ENCODE assay signal across 24 mouse cellular contexts in the genomic region with DNA sequence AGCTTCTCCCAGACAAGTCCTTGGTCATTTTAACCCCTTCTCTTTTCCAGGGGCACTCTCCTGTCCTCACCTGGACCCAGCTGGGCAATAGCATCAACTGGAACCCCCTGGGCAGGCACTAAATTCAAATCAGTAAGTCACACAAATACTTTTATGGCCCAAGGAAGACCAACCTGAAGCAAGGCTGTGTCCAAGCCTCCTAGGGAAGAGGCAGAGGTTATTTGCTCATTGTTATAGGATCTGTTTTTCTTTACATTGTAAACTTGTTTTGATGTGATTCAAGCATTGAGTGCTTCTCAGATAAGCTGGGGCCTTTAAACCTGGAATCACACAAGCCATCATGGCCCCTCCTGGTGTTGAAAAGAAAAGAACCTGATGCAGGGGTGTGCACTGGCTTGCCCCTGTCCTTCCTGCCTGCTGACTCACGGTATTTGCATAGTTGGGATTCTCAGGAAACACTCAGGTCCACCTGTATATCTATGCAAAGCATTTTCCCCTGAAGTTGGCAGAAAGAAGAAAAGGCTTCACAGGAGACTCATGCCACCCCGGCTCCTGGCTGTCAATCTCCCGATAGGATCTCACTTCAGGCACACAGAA.
A peak's percentile ranks its signal among the peaks of the same experiment; 100 is the strongest.
DNase-seq lines count a peak whose midpoint lies in the region; ATAC-seq and TF ChIP-seq lines count a peak whose summit lies in the region.
"Had no signal": no experiment of that assay in that cellular context is flagged by ENCODE, and none has a peak within 500 bp of the region (broad histone marks: within the 10 kb centered on the region; RNA-seq: fewer than 3 reads in every experiment).

No protein-coding gene starts in this region.

- DNase-seq in heart, embryonic 10.5 days (ENCODE audit: low spot score): no peak
- DNase-seq in heart, postnatal 4 days: no peak
- DNase-seq in CH12.LX (ENCODE audit: extremely low read depth) (peak; percentile 18), MN1 (ENCODE audit: low spot score) (no peak)
- DNase-seq in adrenal gland, postnatal 4 days (ENCODE audit: low spot score in 2 of 2): no peak
- DNase-seq: cerebellum, adult 9-10 months; forebrain, postnatal 0 days; gastrocnemius, postnatal 36 days; heart, postnatal 10 days; kidney, postnatal 4 days; midbrain, embryonic 14.5 days; right cerebral cortex, postnatal 14 days; spleen, adult 18-20 months; thymus, adult 2 months had no signal

- peaks cover 6% of the 10 kb centered on the region; the same call in 1 of the 2 replicates for H3K27me3 ChIP-seq in heart, embryonic 10.5 days (ENCODE audit: insufficient read depth, poor library complexity, severe bottlenecking)
- no peaks in the 10 kb centered on the region for H3K27me3 ChIP-seq in CH12.LX (replicated peaks)
- H3K27me3 ChIP-seq: hindbrain, embryonic 13.5 days; intestine, embryonic 15.5 days had no signal

- 0 out of 2 replicates have a peak overlapping the region, but pooled peaks have one; percentile 1 for H3K4me3 ChIP-seq in heart, embryonic 10.5 days
- H3K4me3 ChIP-seq in CH12.LX (replicated peaks in 1 of 3; ENCODE audit: low read depth in 2 of 3, low read length in 2 of 3, poor library complexity in 1 of 3): no peak overlapping the region
- H3K4me3 ChIP-seq: hindbrain, embryonic 13.5 days; intestine, embryonic 15.5 days; limb, embryonic 10.5 days had no signal

- H3K4me2 ChIP-seq in CH12.LX (ENCODE audit: insufficient read depth, low read depth, poor library complexity, severe bottlenecking): no peak overlapping the region
- H3K4me2 ChIP-seq: heart, embryonic 11.5 days; hindbrain, embryonic 13.5 days; intestine, embryonic 15.5 days; lung, embryonic 14.5 days had no signal

- ATAC-seq in erythroid progenitor cell, adult 5-6 weeks (replicated peaks; ENCODE audit: low FRiP score, poor library complexity, severe bottlenecking): 0 out of 2 replicates have a peak, but pooled peaks have one; percentile 27
- peak; percentile 13; the same call in 1 of the 2 replicates for ATAC-seq in megakaryocyte, adult 5-6 weeks (ENCODE audit: poor library complexity, severe bottlenecking)
- ATAC-seq in inflammation-experienced regulatory T-cells, adult 6 months: no peak
- ATAC-seq: CD4-positive, CD25-positive, alpha-beta regulatory T cell, adult 4 months; forebrain, postnatal 0 days; intestine, embryonic 15.5 days had no signal

- WGBS in heart, embryonic 10.5 days: 26% methylated on average over 3 of the region's 3 CpGs

- peaks cover 17% of the 10 kb centered on the region for H3K4me1 ChIP-seq in heart, embryonic 10.5 days
- peaks cover 0 to 19% of the 10 kb centered on the region in 2 experiments; a peak in 2 of 4 replicates for H3K4me1 ChIP-seq in CH12.LX (ENCODE audit: control insufficient read depth in 1 of 2, insufficient read depth in 2 of 2)
- H3K4me1 ChIP-seq: intestine, embryonic 15.5 days had no signal

- dilution Hi-C loops in CH12.LX (cut with MboI; ENCODE audit: extremely low pct_ligation_motif_present, extremely low pct_unique_long_range_greater_than_20kb, low sequenced_read_pairs): no loop called here

- no peak for TF ChIP-seq POLR2A in CH12.LX (IDR thresholded peaks at IDR 0.05; ENCODE audit: low read depth, low read length)

- TF ChIP-seq RAD21 in CH12.LX (IDR thresholded peaks at IDR 0.05; ENCODE audit: low read depth, low read length): no peak

- no peaks in the 10 kb centered on the region for H3K9me3 ChIP-seq in heart, embryonic 10.5 days
- no peaks in the 10 kb centered on the region for H3K9me3 ChIP-seq in CH12.LX (replicated peaks; ENCODE audit: low read length)
- H3K9me3 ChIP-seq: hindbrain, embryonic 13.5 days; intestine, embryonic 15.5 days; limb, embryonic 10.5 days had no signal

- H3K27ac ChIP-seq in heart, embryonic 10.5 days: peak overlapping the region; percentile 10; the same call in 1 of the 2 replicates
- no peak overlapping the region for H3K27ac ChIP-seq in CH12.LX (ENCODE audit: insufficient read depth, low read depth)
- H3K27ac ChIP-seq: hindbrain, embryonic 13.5 days; intestine, embryonic 15.5 days; limb, embryonic 10.5 days had no signal

- H3K36me3 ChIP-seq in heart, embryonic 10.5 days: no peaks in the 10 kb centered on the region
- no peaks in the 10 kb centered on the region for H3K36me3 ChIP-seq in CH12.LX (replicated peaks in 1 of 2; ENCODE audit: control insufficient read depth in 1 of 2, insufficient read depth in 1 of 2, low read length in 1 of 2)
- H3K36me3 ChIP-seq: G1E; hindbrain, embryonic 13.5 days; intestine, embryonic 15.5 days; limb, embryonic 10.5 days had no signal

- in situ Hi-C loops in CH12.LX (cut with MboI; ENCODE audit: low pct_ligation_motif_present, low pct_unique_long_range_greater_than_20kb, low sequenced_read_pairs): no loop called here

- TF ChIP-seq EP300 in CH12.LX (IDR thresholded peaks at IDR 0.05; ENCODE audit: low read length): no peak

- H3K9ac ChIP-seq in CH12.LX (ENCODE audit: insufficient read depth, low read depth): no peak overlapping the region
- H3K9ac ChIP-seq: forebrain, postnatal 0 days; hindbrain, embryonic 13.5 days; intestine, embryonic 15.5 days; lung, embryonic 14.5 days had no signal

- TF ChIP-seq CTCF in CH12.LX (conservative IDR thresholded peaks at IDR 0.05 in 1 of 2, IDR thresholded peaks at IDR 0.05 in 1 of 2; ENCODE audit: low read depth in 2 of 2, low read length in 2 of 2): no peak

- H3K79me2 ChIP-seq in CH12.LX (replicated peaks; ENCODE audit: control insufficient read depth, extremely low read depth, insufficient read depth, poor library complexity, severe bottlenecking): no peaks in the 10 kb centered on the region

TF ChIP-seq in CH12.LX, 34 proteins besides CTCF, POLR2A, EP300 and RAD21:
- TF ChIP-seq ZC3H11A (IDR thresholded peaks at IDR 0.05; ENCODE audit: low read depth, low read length): no peak
- no peak for TF ChIP-seq ETS1 (conservative IDR thresholded peaks at IDR 0.05; ENCODE audit: low read depth, low read length)
- TF ChIP-seq JUN (IDR thresholded peaks at IDR 0.05; ENCODE audit: insufficient read depth, low read depth, low read length): no peak
- TF ChIP-seq CHD2 (IDR thresholded peaks at IDR 0.05; ENCODE audit: low read length): no peak
- TF ChIP-seq MAX (IDR thresholded peaks at IDR 0.05; ENCODE audit: low read length): no peak
- TF ChIP-seq CHD1 (IDR thresholded peaks at IDR 0.05; ENCODE audit: low read depth, low read length): no peak
- no peak for TF ChIP-seq E2F4 (IDR thresholded peaks at IDR 0.05; ENCODE audit: insufficient replicate concordance, low read depth, low read length)
- no peak for TF ChIP-seq POLR2AphosphoS2 (IDR thresholded peaks at IDR 0.05; ENCODE audit: low read depth, low read length)
- no peak for TF ChIP-seq USF2 (conservative IDR thresholded peaks at IDR 0.05; ENCODE audit: low read depth, low read length)
- TF ChIP-seq KAT2A (IDR thresholded peaks at IDR 0.05; ENCODE audit: insufficient replicate concordance, low read length): no peak
- no peak for TF ChIP-seq IRF4 (IDR thresholded peaks at IDR 0.05; ENCODE audit: low read depth, low read length)
- TF ChIP-seq MYC (IDR thresholded peaks at IDR 0.05; ENCODE audit: low read depth, low read length): no peak
- TF ChIP-seq JUND (conservative IDR thresholded peaks at IDR 0.05; ENCODE audit: low read depth, low read length): no peak
- TF ChIP-seq ZKSCAN1 (IDR thresholded peaks at IDR 0.05; ENCODE audit: borderline replicate concordance, low read depth, low read length): no peak
- no peak for TF ChIP-seq NELFE (IDR thresholded peaks at IDR 0.05; ENCODE audit: low read depth, low read length)
